In the genomic region with DNA sequence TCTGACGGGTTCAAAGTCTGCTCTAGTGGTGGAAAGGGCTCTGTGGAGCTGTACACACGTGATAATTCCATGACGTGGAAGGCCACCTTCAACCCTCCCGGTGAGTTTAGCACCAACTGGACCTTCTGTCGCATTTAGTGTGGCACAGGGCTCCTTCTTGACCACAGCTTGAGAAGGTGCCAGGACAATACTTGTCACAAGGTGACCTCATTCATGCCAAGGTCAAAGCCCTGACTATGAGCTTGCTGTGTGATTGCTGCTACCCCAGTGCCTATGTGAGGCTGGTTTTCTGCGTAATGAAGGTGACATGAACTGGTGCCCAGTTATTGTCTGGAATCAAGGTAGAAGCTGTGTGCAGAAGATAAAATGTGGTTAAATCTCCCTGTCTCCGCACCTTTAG, we compare ENCODE assay signal across 15 mouse cellular contexts. TPM values are rescaled to one million over a fixed set of nuclear protein-coding genes. Genes with fewer than 3 reads are reported as not detected.
"Had no signal": no experiment of that assay in that cellular context is flagged by ENCODE, and none has a peak within 500 bp of the region (broad histone marks: within the 10 kb centered on the region; RNA-seq: fewer than 3 reads in every experiment).

No protein-coding gene starts in this region.

- H3K27ac ChIP-seq: lung, embryonic 15.5 days; macrophage; midbrain, embryonic 13.5 days; midbrain, embryonic 15.5 days; neural tube, embryonic 12.5 days had no signal

- H3K4me3 ChIP-seq: lung, embryonic 15.5 days; megakaryocyte, embryonic 14.5 days; midbrain, embryonic 13.5 days; midbrain, embryonic 15.5 days; neural tube, embryonic 12.5 days had no signal

- DNase-seq: liver, postnatal 0 days; lung, adult 2 months; lung, postnatal 14 days; lung, postnatal 36 days; right cerebral cortex, postnatal 14 days; thymus, adult 18-20 months; thymus, postnatal 14 days; thymus, postnatal 36 days had no signal

RNA-seq across cellular contexts. Expression of a gene that starts 25.9 kb away (rescaled TPM):
- total RNA-seq: monocyte, adult 5-6 weeks had no signal
